Mouse (Mus musculus): ENCODE data around the gene Sh3pxd2a. TPM values are rescaled to one million over a fixed set of nuclear protein-coding genes. Genes with fewer than 3 reads are reported as not detected.

Sh3pxd2a gene
- total and polyA plus RNA-seq, 3 experiments = 3.9 to 11.3 TPM; not detected in 1

- no peak for DNase-seq (ENCODE audit: low read depth, low spot score)
- Histone ChIP-seq H3K36me3 (ENCODE audit: control insufficient read depth in 1 of 2, insufficient read depth in 2 of 2, low read length in 2 of 2) (no peaks in the 10 kb centered on the region), H3K79me2 (ENCODE audit: control insufficient read depth, insufficient read depth, low read length, poor library complexity) (no peaks in the 10 kb centered on the region), H3K27me3 (ENCODE audit: control insufficient read depth in 1 of 2, insufficient read depth in 2 of 2, low read length in 2 of 2) (no peaks in the 10 kb centered on the region), H3K27ac (ENCODE audit: control insufficient read depth, low read depth, low read length) (no peak overlapping the region), H3K9me3 (replicated peaks; ENCODE audit: insufficient read depth, low read length) (no peaks in the 10 kb centered on the region), H3K4me3 (ENCODE audit: control insufficient read depth in 1 of 2, insufficient read depth in 1 of 2, low read depth in 2 of 2, low read length in 2 of 2) (no peak overlapping the region), H3K9ac (ENCODE audit: control insufficient read depth, low read depth, low read length, poor library complexity, severe bottlenecking) (no peak overlapping the region), H3K4me1 (ENCODE audit: control insufficient read depth in 1 of 2, insufficient read depth in 2 of 2, low read length in 2 of 2) (no peaks in the 10 kb centered on the region)
- TF ChIP-seq E2F4 (IDR thresholded peaks at IDR 0.05; ENCODE audit: borderline replicate concordance, low read depth, low read length) (no peak), ETS1 (IDR thresholded peaks at IDR 0.05; ENCODE audit: low read depth, low read length) (no peak), UBTF (IDR thresholded peaks at IDR 0.05; ENCODE audit: borderline replicate concordance, insufficient read depth, low read depth, low read length) (no peak), USF2 (IDR thresholded peaks at IDR 0.05; ENCODE audit: borderline replicate concordance in 1 of 2, insufficient read depth in 1 of 2, low read depth in 1 of 2, low read length in 2 of 2) (no peak), BHLHE40 (IDR thresholded peaks at IDR 0.05; ENCODE audit: borderline replicate concordance, low read depth, low read length) (no peak), ZKSCAN1 (IDR thresholded peaks at IDR 0.05; ENCODE audit: low read depth, low read length) (no peak), SMC3 (IDR thresholded peaks at IDR 0.05; ENCODE audit: low read depth, low read length) (no peak), MYC (IDR thresholded peaks at IDR 0.05; ENCODE audit: low read depth, low read length) (no peak), TCF12 (IDR thresholded peaks at IDR 0.05; ENCODE audit: low read depth, low read length) (no peak)
These were observed 55.1 kb downstream of the Sh3pxd2a start for GRCm38 (mm10) chr19:47409142-47409541.

GRCm38 (mm10) chr19:47408656-47409055 is 55.5 kb downstream of the Sh3pxd2a start:
- Histone ChIP-seq H3K4me1 (ENCODE audit: control insufficient read depth in 1 of 2, insufficient read depth in 2 of 2, low read length in 2 of 2) (no peaks in the 10 kb centered on the region), H3K27me3 (ENCODE audit: control insufficient read depth in 1 of 2, insufficient read depth in 2 of 2, low read length in 2 of 2) (no peaks in the 10 kb centered on the region), H3K27ac (ENCODE audit: control insufficient read depth, low read depth, low read length) (no peak overlapping the region), H3K9ac (ENCODE audit: control insufficient read depth, low read depth, low read length, poor library complexity, severe bottlenecking) (no peak overlapping the region), H3K36me3 (ENCODE audit: control insufficient read depth in 1 of 2, insufficient read depth in 2 of 2, low read length in 2 of 2) (no peaks in the 10 kb centered on the region), H3K9me3 (replicated peaks; ENCODE audit: insufficient read depth, low read length) (no peaks in the 10 kb centered on the region), H3K79me2 (ENCODE audit: control insufficient read depth, insufficient read depth, low read length, poor library complexity) (no peaks in the 10 kb centered on the region), H3K4me3 (ENCODE audit: control insufficient read depth in 1 of 2, insufficient read depth in 1 of 2, low read depth in 2 of 2, low read length in 2 of 2) (no peak overlapping the region)
- no peak for DNase-seq (ENCODE audit: low read depth, low spot score)
- TF ChIP-seq UBTF (IDR thresholded peaks at IDR 0.05; ENCODE audit: borderline replicate concordance, insufficient read depth, low read depth, low read length) = no peak
- no peak for TF ChIP-seq MYB (IDR thresholded peaks at IDR 0.05; ENCODE audit: low read depth, low read length)

GRCm38 (mm10) chr19:47407332-47407731 is 56.9 kb downstream of the Sh3pxd2a start:
- Histone ChIP-seq H3K79me2 (ENCODE audit: control insufficient read depth, insufficient read depth, low read length, poor library complexity) (no peaks in the 10 kb centered on the region), H3K4me1 (ENCODE audit: control insufficient read depth in 1 of 2, insufficient read depth in 2 of 2, low read length in 2 of 2) (no peaks in the 10 kb centered on the region), H3K9ac (ENCODE audit: control insufficient read depth, low read depth, low read length, poor library complexity, severe bottlenecking) (no peak overlapping the region), H3K4me3 (ENCODE audit: control insufficient read depth in 1 of 2, insufficient read depth in 1 of 2, low read depth in 2 of 2, low read length in 2 of 2) (no peak overlapping the region), H3K27me3 (ENCODE audit: control insufficient read depth in 1 of 2, insufficient read depth in 2 of 2, low read length in 2 of 2) (no peaks in the 10 kb centered on the region), H3K9me3 (replicated peaks; ENCODE audit: insufficient read depth, low read length) (no peaks in the 10 kb centered on the region), H3K36me3 (ENCODE audit: control insufficient read depth in 1 of 2, insufficient read depth in 2 of 2, low read length in 2 of 2) (no peaks in the 10 kb centered on the region), H3K27ac (ENCODE audit: control insufficient read depth, low read depth, low read length) (no peak overlapping the region)
- no peak for TF ChIP-seq CHD2 (IDR thresholded peaks at IDR 0.05; ENCODE audit: low read length)
- no peak for TF ChIP-seq CHD1 (IDR thresholded peaks at IDR 0.05; ENCODE audit: low read depth, low read length)
- TF ChIP-seq USF1 (IDR thresholded peaks at IDR 0.05; ENCODE audit: low read depth, low read length) = no peak
- no peak for TF ChIP-seq ZMIZ1 (IDR thresholded peaks at IDR 0.05; ENCODE audit: low read depth, low read length)
- no peak for TF ChIP-seq POLR2A (IDR thresholded peaks at IDR 0.05; ENCODE audit: control insufficient read depth in 1 of 2, insufficient read depth in 1 of 2, low read depth in 1 of 2, low read length in 2 of 2, poor library complexity in 1 of 2)
- TF ChIP-seq RAD21 (IDR thresholded peaks at IDR 0.05; ENCODE audit: low read depth, low read length) = no peak
- DNase-seq (ENCODE audit: low read depth, low spot score) = no peak
